Mouse (Mus musculus): Measurements from ENCODE around the gene Dixdc1.

GRCm38 (mm10) chr9:50711337-50711736 is 28.0 kb downstream of the Dixdc1 start:
- TF ChIP-seq CTCF (IDR thresholded peaks at IDR 0.05; ENCODE audit: low read depth) (no peak), EP300 (IDR thresholded peaks at IDR 0.05; ENCODE audit: low read depth) (no peak)

Data from liver, postnatal 0 days (tissue).